Mouse (Mus musculus) limb, embryonic 13.5 days (tissue): ENCODE results near the gene Nr5a1. TPM values are rescaled to one million over a fixed set of nuclear protein-coding genes. Genes with fewer than 3 reads are reported as not detected.

ENCODE experiments used
- ATAC-seq: fragments of 200-750 bp; cut with Nextera tagmentation; 2 replicates; pipeline ENCODE4 v1.8.0; 2017; ENCODE audit warnings: low read depth, moderate number of reproducible peaks, moderate TSS enrichment; ENCODE audit not compliant: low FRiP score
- H3K27ac ChIP-seq: fragments of 300-500 bp; sonication (generic); 2 replicates; pipeline ENCODE4 v1.5.1; 2015; ENCODE audit warnings: inconsistent platforms, mild to moderate bottlenecking, moderate library complexity
- H3K27me3 ChIP-seq: fragments of 300-500 bp; sonication (generic); 2 replicates; pipeline ENCODE4 v1.6.1; 2015; ENCODE audit warnings: mild to moderate bottlenecking, inconsistent platforms
- H3K36me3 ChIP-seq: fragments of 300-500 bp; sonication (generic); 2 replicates; pipeline ENCODE4 v1.6.1; 2015; ENCODE audit warnings: inconsistent platforms, mild to moderate bottlenecking, moderate library complexity
- H3K4me1 ChIP-seq: fragments of 300-500 bp; sonication (generic); 2 replicates; pipeline ENCODE4 v1.6.1; 2015; ENCODE audit warnings: inconsistent platforms
- H3K4me2 ChIP-seq: fragments of 300-500 bp; sonication (generic); replicated peaks from 2 replicates; pipeline ENCODE4 v1.6.1; 2015; ENCODE audit warnings: inconsistent platforms, mild to moderate bottlenecking, moderate library complexity
- H3K4me3 ChIP-seq: fragments of 300-500 bp; sonication (generic); 2 replicates; pipeline ENCODE4 v1.5.1; 2015; ENCODE audit warnings: moderate library complexity, mild to moderate bottlenecking, inconsistent platforms
- H3K9ac ChIP-seq: fragments of 300-500 bp; sonication (generic); 2 replicates; pipeline ENCODE4 v1.6.1; 2015; ENCODE audit warnings: mild to moderate bottlenecking, inconsistent platforms
- H3K9me3 ChIP-seq: fragments of 300-500 bp; sonication (generic); 2 replicates; pipeline ENCODE4 v1.6.1; 2016; ENCODE audit warnings: inconsistent platforms
- WGBS: fragments of 180-500 bp; shearing (Covaris S2); methylation state at CpG from one replicate; pipeline ENCODE4 v1.1.7; 2015; 5-methylcytosine and 5-hydroxymethylcytosine counted together
- polyA plus RNA-seq: library from polyadenylated mRNA; unstranded; fragments of >200 nt; fragmentation: Nextera tagmentation; extraction: Ambion mirVana; gene quantifications from 2 replicates; pipeline ENCODE4 v1.2.1, GENCODE M21; 2015

The Nr5a1 gene
- polyA plus RNA-seq, 1 experiment from 2014 or later = not detected

GRCm38 (mm10) chr2:38717436-38717835 lies 3.1 kb upstream of the Nr5a1 start:
- Histone ChIP-seq H3K27me3 (peaks cover 25% of the 10 kb centered on the region), H3K9ac (no peak overlapping the region), H3K9me3 (no peaks in the 10 kb centered on the region), H3K4me2 (no peak overlapping the region), H3K4me1 (peaks cover 6% of the 10 kb centered on the region; the same call in 1 of the 2 replicates), H3K4me3 (no peak overlapping the region), H3K27ac (no peak overlapping the region), H3K36me3 (no peaks in the 10 kb centered on the region)
- 75% methylated on average over 2 of the region's 2 CpGs for WGBS
- ATAC-seq = no peak

- Histone ChIP-seq H3K27ac (no peak overlapping the region), H3K4me3 (no peak overlapping the region)
These were observed 746 bp downstream of the Nr5a1 start for GRCm38 (mm10) chr2:38713596-38713995.

GRCm38 (mm10) chr2:38712769-38713125 lies 1.6 kb downstream of the Nr5a1 start:
- no peak for ATAC-seq
- Histone ChIP-seq H3K4me2 (no peak overlapping the region), H3K36me3 (no peaks in the 10 kb centered on the region), H3K4me3 (no peak overlapping the region), H3K27me3 (peaks cover 72% of the 10 kb centered on the region), H3K9me3 (no peaks in the 10 kb centered on the region), H3K4me1 (peaks cover 33% of the 10 kb centered on the region), H3K27ac (no peak overlapping the region), H3K9ac (no peak overlapping the region)
- WGBS = 18% methylated on average over 11 of the region's 11 CpGs

More at GRCm38 (mm10) chr2:38713596-38713995, 746 bp downstream of the Nr5a1 start:
- peaks cover 64% of the 10 kb centered on the region for H3K27me3 ChIP-seq
- no peaks in the 10 kb centered on the region for H3K9me3 ChIP-seq
- H3K4me2 ChIP-seq = no peak overlapping the region
- H3K4me1 ChIP-seq = peaks cover 30% of the 10 kb centered on the region
- H3K36me3 ChIP-seq = no peaks in the 10 kb centered on the region
- 74% methylated on average over 3 of the region's 3 CpGs for WGBS
- no peak for ATAC-seq
- H3K9ac ChIP-seq = no peak overlapping the region

- no peak for ATAC-seq
These were observed 2.1 kb downstream of the Nr5a1 start for GRCm38 (mm10) chr2:38712076-38712768.

GRCm38 (mm10) chr2:38711421-38711861 lies 2.9 kb downstream of the Nr5a1 start:
- Histone ChIP-seq H3K36me3 (no peaks in the 10 kb centered on the region), H3K9ac (no peak overlapping the region; the same call in 1 of the 2 replicates)
- WGBS = 1% methylated on average over 39 of the region's 40 CpGs

More at GRCm38 (mm10) chr2:38712076-38712768, 2.1 kb downstream of the Nr5a1 start:
- Histone ChIP-seq H3K4me1 (peaks cover 36% of the 10 kb centered on the region), H3K9ac (peak overlapping the region; percentile 39; the same call in 1 of the 2 replicates), H3K9me3 (no peaks in the 10 kb centered on the region), H3K36me3 (no peaks in the 10 kb centered on the region), H3K27ac (no peak overlapping the region), H3K27me3 (peaks cover 78% of the 10 kb centered on the region), H3K4me2 (peak overlapping the region; percentile 65), H3K4me3 (peak overlapping the region; percentile 43)
- WGBS = 5% methylated on average over 56 of the region's 58 CpGs

GRCm38 (mm10) chr2:38710304-38711241 lies 3.8 kb downstream of the Nr5a1 start:
- peak overlapping the region; percentile 38 for H3K4me3 ChIP-seq
- peaks cover 94% of the 10 kb centered on the region for H3K27me3 ChIP-seq
- 1% methylated on average over 75 of the region's 75 CpGs for whole genome bisulfite sequencing
- no peak overlapping the region for H3K27ac ChIP-seq
- H3K4me1 ChIP-seq = peaks cover 40% of the 10 kb centered on the region
- peak overlapping the region; percentile 45; the same call in 1 of the 2 replicates for H3K9ac ChIP-seq
- 0 out of 2 replicates have a peak, but pooled peaks have one; percentile 16 for ATAC-seq
- H3K9me3 ChIP-seq = no peaks in the 10 kb centered on the region
- H3K36me3 ChIP-seq = no peaks in the 10 kb centered on the region
- peak overlapping the region; percentile 63 for H3K4me2 ChIP-seq

More at GRCm38 (mm10) chr2:38711421-38711861, 2.9 kb downstream of the Nr5a1 start:
- no peaks in the 10 kb centered on the region for H3K9me3 ChIP-seq
- H3K4me2 ChIP-seq = peak overlapping the region; percentile 65
- H3K4me1 ChIP-seq = peaks cover 39% of the 10 kb centered on the region
- H3K27ac ChIP-seq = no peak overlapping the region
- peaks cover 85% of the 10 kb centered on the region for H3K27me3 ChIP-seq
- peak overlapping the region; percentile 43 for H3K4me3 ChIP-seq
- ATAC-seq = no peak

- Histone ChIP-seq H3K27me3 (peaks cover 100% of the 10 kb centered on the region), H3K27ac (no peak overlapping the region), H3K4me1 (peaks cover 40% of the 10 kb centered on the region), H3K36me3 (no peaks in the 10 kb centered on the region), H3K4me2 (no peak overlapping the region), H3K9ac (no peak overlapping the region), H3K4me3 (no peak overlapping the region), H3K9me3 (no peaks in the 10 kb centered on the region)
- WGBS = 25% methylated on average over 12 of the region's 12 CpGs
- no peak for ATAC-seq
These were observed 5.2 kb downstream of the Nr5a1 start for GRCm38 (mm10) chr2:38708907-38709688.

- Histone ChIP-seq H3K4me2 (no peak overlapping the region), H3K36me3 (no peaks in the 10 kb centered on the region), H3K4me3 (no peak overlapping the region), H3K9me3 (no peaks in the 10 kb centered on the region), H3K9ac (no peak overlapping the region), H3K27me3 (peaks cover 98% of the 10 kb centered on the region), H3K27ac (no peak overlapping the region), H3K4me1 (peaks cover 34% of the 10 kb centered on the region)
- 35% methylated on average over 6 of the region's 6 CpGs for WGBS
- no peak for ATAC-seq
These were observed 7.7 kb downstream of the Nr5a1 start for GRCm38 (mm10) chr2:38706661-38707060.

- Histone ChIP-seq H3K36me3 (no peaks in the 10 kb centered on the region), H3K27ac (no peak overlapping the region), H3K9ac (no peak overlapping the region), H3K9me3 (no peaks in the 10 kb centered on the region), H3K4me1 (peaks cover 19% of the 10 kb centered on the region), H3K27me3 (peaks cover 91% of the 10 kb centered on the region), H3K4me3 (no peak overlapping the region), H3K4me2 (no peak overlapping the region)
- WGBS = 69% methylated on average over 4 of the region's 4 CpGs
- ATAC-seq = no peak
These were observed 9.3 kb downstream of the Nr5a1 start for GRCm38 (mm10) chr2:38705036-38705435.

GRCm38 (mm10) chr2:38704336-38704735 lies 10.0 kb downstream of the Nr5a1 start:
- H3K4me3 ChIP-seq = no peak overlapping the region
- H3K4me2 ChIP-seq = no peak overlapping the region
- no peaks in the 10 kb centered on the region for H3K9me3 ChIP-seq
- WGBS = 81% methylated on average over 9 of the region's 9 CpGs
- peaks cover 85% of the 10 kb centered on the region for H3K27me3 ChIP-seq
- 0 out of 2 replicates have a peak, but pooled peaks cover 12% of the 10 kb centered on the region for H3K4me1 ChIP-seq
- no peak overlapping the region for H3K27ac ChIP-seq
- no peak overlapping the region for H3K9ac ChIP-seq
- H3K36me3 ChIP-seq = no peaks in the 10 kb centered on the region
- ATAC-seq = no peak

GRCm38 (mm10) chr2:38700177-38700576 lies 14.2 kb downstream of the Nr5a1 start:
- H3K4me2 ChIP-seq = no peak overlapping the region
- no peaks in the 10 kb centered on the region for H3K4me1 ChIP-seq
- WGBS = 59% methylated on average over 5 of the region's 5 CpGs
- peaks cover 76% of the 10 kb centered on the region for H3K27me3 ChIP-seq
- no peak for ATAC-seq
- no peak overlapping the region for H3K4me3 ChIP-seq
- H3K9ac ChIP-seq = no peak overlapping the region
- H3K9me3 ChIP-seq = no peaks in the 10 kb centered on the region
- H3K36me3 ChIP-seq = no peaks in the 10 kb centered on the region
- H3K27ac ChIP-seq = no peak overlapping the region
